Mouse (Mus musculus) erythroid progenitor cell, adult 5-6 weeks (primary cell): ENCODE data around the gene Numa1. TPM values are rescaled to one million over a fixed set of nuclear protein-coding genes. Genes with fewer than 3 reads are reported as not detected.
"Not testable (repeated sequence)": the region's sequence is repeated elsewhere in the genome, so short reads cannot be mapped to it uniquely, and the experiment has no call there.

Experiments used
- ATAC-seq: replicated peaks from 2 replicates; pipeline ENCODE4 v1.8.0; 2016; ENCODE audit warnings: moderate number of reproducible peaks, mild to moderate bottlenecking, moderate TSS enrichment, inconsistent platforms; ENCODE audit not compliant: poor library complexity, low FRiP score, severe bottlenecking
- total RNA-seq, 2 experiments: library from RNA; stranded (forward) in 1 of 2; stranded (reverse) in 1 of 2; fragments of 150-400 nt in 1 of 2; fragments of 186-747, 209-891 nt in 1 of 2; gene quantifications; 2 replicates each; pipeline versions ENCODE4 v1.2.3 to v1.2.4; 2015 to 2017; ENCODE audit warnings: low replicate concordance in 2 of 2

The Numa1 gene
- total RNA-seq, 2 experiments from 2014 or later, result 218 to 405 TPM

DNA sequence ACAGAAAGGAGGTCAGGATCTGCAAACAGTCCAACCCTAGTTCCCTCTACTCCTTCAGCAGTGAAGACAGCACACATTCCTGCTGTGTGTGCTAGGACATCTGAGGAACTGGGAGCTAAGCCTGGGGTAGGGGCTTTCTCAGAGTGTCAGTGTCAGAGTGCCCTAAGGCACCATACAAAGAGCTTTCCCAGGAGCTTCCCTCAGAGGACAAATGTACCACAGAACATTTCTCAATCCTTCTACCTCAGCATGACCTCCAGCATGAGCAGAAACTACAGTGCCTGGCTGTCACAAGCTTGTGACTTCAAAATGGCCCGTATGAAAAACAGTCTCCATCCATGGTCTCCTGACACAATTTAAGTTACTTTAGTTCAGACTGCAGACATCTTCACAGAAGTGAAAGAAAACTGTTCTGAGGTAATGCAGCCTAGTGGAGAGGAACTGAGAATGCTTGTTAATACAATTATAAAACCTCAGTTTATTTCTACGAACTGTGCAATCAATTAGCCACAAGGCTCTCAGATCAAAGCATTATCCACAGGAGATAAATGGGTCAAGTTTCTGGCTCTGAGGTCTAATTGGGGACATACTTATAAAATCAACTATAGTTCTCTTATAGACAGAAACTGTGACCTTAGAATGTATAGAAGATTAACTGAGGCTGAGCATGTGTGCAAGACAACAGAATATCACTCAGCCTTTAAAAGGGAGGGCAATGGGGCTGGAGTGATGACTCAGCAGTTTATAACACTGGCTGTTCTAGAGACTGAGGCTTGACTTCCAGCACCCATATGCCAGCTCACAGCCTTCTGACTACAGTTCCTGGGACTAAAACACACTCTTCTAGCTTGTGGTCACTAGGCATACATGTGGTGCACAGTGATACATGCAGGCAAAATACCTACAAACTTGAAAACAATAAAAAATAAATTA, 91.5 kb downstream of the Numa1 start:
- 0 out of 2 replicates have a peak, but pooled peaks have one; percentile 66 for ATAC-seq

DNA sequence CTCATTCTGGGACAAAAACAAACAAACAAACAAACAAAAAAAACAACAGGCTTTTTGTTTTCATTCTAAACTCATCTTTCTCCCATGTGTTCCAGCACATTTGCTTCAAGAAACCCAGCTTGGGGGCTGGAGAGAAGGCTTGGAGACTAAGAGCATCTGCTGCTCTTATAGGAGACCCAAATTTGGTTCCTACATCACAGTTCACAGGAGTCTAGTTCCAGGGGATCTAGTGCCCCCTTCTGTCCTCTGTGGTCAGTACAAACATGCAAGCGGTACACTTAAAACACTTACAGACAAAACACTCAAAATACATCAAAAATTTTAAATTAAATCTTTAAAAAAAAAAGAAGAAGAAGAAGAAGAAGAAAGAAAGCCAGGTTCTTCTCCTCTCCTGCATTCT, 101.0 kb downstream of the Numa1 start:
- ATAC-seq, result no peak

DNA sequence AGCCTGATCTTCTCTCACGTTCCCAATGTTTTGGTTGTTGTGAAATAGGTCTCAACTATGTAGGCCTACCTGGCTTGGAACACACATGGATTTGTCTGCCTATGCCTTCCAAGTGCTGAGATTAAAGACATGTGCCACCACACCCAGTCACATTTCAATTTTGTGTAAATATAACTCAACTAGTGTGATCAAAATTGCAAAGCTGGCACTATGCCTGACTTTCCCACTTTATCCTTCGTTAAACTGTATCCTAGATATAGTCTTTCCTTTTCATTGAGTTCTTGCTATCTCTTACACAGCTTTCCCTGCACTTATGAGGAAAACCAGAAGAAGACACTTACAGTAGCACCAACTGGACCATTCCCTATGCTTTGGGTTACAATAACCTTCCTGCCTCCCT, 101.6 kb downstream of the Numa1 start:
- no peak for ATAC-seq

DNA sequence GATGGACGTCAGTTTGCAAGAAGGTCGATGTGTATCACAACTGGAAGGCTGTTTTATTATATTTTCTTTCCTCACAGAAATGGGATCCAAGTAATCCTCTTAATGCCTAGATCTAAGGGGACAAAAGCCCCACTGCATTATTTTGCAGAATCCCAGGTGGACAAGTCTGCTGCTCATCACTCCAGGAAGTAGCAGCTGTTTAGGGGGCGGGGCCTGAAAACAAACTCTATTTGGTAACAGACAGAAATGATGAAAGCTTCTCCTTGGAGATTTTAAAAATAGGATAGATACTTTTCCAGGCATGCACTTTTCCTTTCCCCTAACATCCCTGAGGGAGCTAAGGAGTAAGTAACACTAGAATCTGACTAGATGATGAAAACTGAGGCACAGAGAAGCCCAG, 103.4 kb downstream of the Numa1 start:
- ATAC-seq, result no peak

DNA sequence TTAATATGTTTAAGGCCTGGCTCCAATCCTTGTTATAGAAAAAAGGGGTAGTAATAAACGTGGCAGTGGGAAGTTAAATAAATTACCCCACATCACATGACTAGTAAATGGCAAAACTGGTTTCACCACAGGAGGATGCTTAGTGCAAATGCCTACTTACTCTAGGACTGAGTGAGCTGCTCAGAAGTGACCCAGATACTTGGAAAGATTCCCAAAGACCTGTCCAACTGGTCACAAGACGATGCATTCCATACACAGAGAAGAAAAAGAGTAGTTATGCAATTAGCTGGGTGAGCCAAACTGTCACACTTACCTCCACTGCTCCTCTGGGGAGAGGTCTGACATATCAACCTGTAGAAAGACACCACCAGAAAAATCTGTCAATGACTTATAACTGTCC, 108.4 kb downstream of the Numa1 start:
- no peak for ATAC-seq

DNA sequence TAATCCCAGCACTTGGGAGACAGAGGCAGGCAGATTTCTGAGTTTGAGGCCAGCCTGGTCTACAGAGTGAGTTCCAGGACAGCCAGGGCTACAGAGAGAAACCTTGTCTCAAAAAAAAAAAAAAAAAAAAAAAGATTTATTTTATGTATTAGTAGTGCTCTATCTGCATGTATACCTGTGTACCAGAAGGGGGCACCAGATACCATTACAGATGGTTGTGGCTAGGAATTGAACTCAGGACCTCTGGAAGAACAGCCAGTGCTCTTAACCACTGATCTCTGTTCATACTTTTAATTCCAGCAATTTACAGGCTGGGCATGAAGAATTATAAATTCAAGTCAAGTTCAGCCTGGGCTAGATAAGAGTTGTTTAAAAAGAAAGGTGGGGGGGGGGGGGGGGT, 114.6 kb downstream of the Numa1 start:
- ATAC-seq, result not testable (repeated sequence)

DNA sequence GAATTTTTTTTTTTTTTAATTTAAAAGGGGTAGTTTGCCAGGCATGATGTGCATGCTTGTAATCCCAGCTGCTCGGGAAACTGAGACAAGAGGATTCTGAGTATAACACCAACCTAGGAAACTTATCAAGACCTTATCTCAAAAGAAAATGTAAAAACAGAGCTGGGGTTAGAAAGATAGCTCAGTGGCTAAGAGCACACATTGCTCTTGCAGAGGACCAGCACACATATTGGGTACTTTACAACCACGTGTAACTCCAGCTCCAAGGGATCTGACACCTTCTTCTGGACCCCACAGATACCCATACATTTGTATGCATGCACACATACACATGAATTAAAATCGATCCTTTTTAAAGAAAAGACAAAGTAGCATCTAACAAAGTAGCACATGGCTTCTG, 127.4 kb downstream of the Numa1 start:
- ATAC-seq, result no peak

DNA sequence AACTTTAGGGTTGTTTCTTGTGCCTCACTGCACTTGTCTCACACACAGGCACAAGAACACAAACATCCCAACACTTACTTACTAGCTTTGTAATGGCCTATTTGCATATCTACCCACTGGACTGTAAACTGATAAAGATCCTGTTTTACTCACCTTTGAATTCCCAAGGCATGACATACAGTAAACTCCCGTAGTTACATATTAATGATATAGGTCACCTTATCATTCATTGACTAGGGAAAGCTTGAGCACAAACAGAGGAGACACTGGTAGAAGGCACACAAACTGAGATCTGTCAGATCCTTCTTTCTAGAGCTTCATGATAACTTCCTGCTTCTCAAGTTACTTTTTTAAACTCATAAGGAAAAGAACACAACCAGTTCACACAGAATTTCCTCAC, 128.3 kb downstream of the Numa1 start:
- no peak for ATAC-seq

DNA sequence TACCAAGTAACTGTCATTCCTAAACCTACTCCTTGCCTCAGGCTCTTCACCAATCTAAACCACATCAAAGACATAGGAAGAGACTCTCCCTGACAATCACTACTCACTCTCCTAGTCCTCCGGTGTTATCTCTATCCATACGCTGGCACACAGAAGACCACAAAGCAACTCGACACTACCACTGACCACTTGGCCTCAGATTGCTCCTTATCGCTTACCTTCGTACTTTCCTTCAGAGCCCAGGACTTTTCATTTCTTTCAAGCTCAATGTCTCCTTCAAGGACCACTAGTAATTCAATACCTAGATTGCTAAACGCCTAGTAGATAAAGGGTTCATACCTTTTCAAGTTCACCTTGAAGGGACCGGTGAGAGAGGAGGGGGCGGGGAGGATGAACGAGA, 130.0 kb downstream of the Numa1 start:
- ATAC-seq, result no peak

Other genes starting within 250 kb of the Numa1 start
- not detected in 2 replicates for gene Phox2a, start 115.8 kb upstream of the Numa1 start, total RNA-seq (2015; ENCODE audit: low replicate concordance)
- not detected in 2 replicates for gene Phox2a, start 115.8 kb upstream of the Numa1 start, total RNA-seq (2017; ENCODE audit: low replicate concordance)
- gene Inppl1, start 95.9 kb upstream of the Numa1 start, total RNA-seq (2015; ENCODE audit: low replicate concordance), result 6.1 and 18.9 TPM in 2 replicates
- 0.68 and 2.2 TPM in 2 replicates for gene Inppl1, start 95.9 kb upstream of the Numa1 start, total RNA-seq (2017; ENCODE audit: low replicate concordance)
- 1.1 and 10.9 TPM in 2 replicates for gene Folr2, start 76.9 kb upstream of the Numa1 start, total RNA-seq (2015; ENCODE audit: low replicate concordance)
- gene Folr2, start 76.9 kb upstream of the Numa1 start, total RNA-seq (2017; ENCODE audit: low replicate concordance), result 2.3 TPM in 1 of 2 replicates, not detected in the other
- 51.9 and 60.8 TPM in 2 replicates for gene Anapc15, start 70.4 kb upstream of the Numa1 start, total RNA-seq (2015; ENCODE audit: low replicate concordance)
- 34.3 and 39.8 TPM in 2 replicates for gene Anapc15, start 70.4 kb upstream of the Numa1 start, total RNA-seq (2017; ENCODE audit: low replicate concordance)
- not detected in 2 replicates for gene Folr1, start 63.3 kb upstream of the Numa1 start, total RNA-seq (2015; ENCODE audit: low replicate concordance)
- gene Folr1, start 63.3 kb upstream of the Numa1 start, total RNA-seq (2017; ENCODE audit: low replicate concordance), result not detected in 2 replicates
- gene Lamtor1, start 28.2 kb upstream of the Numa1 start, total RNA-seq (2015; ENCODE audit: low replicate concordance), result 26.8 and 44.7 TPM in 2 replicates
- 19.9 and 28.5 TPM in 2 replicates for gene Lamtor1, start 28.2 kb upstream of the Numa1 start, total RNA-seq (2017; ENCODE audit: low replicate concordance)
- not detected in 2 replicates for gene Tomt, start 27.8 kb upstream of the Numa1 start, total RNA-seq (2015; ENCODE audit: low replicate concordance)
- not detected in 2 replicates for gene Tomt, start 27.8 kb upstream of the Numa1 start, total RNA-seq (2017; ENCODE audit: low replicate concordance)
- gene Lrrc51, start 216 bp upstream of the Numa1 start, total RNA-seq (2015; ENCODE audit: low replicate concordance), result 6.1 TPM in 1 of 2 replicates, not detected in the other
- 4.6 TPM in 1 of 2 replicates, not detected in the other for gene Lrrc51, start 216 bp upstream of the Numa1 start, total RNA-seq (2017; ENCODE audit: low replicate concordance)
- gene Il18bp, start 84.6 kb downstream of the Numa1 start, total RNA-seq (2015; ENCODE audit: low replicate concordance), result 10.1 and 23.5 TPM in 2 replicates
- gene Il18bp, start 84.6 kb downstream of the Numa1 start, total RNA-seq (2017; ENCODE audit: low replicate concordance), result 3.7 and 10.2 TPM in 2 replicates
- 5.0 and 16.2 TPM in 2 replicates for gene Rnf121, start 131.4 kb downstream of the Numa1 start, total RNA-seq (2015; ENCODE audit: low replicate concordance)
- 7.5 and 14.1 TPM in 2 replicates for gene Rnf121, start 131.4 kb downstream of the Numa1 start, total RNA-seq (2017; ENCODE audit: low replicate concordance)
- gene Xndc1, start 131.4 kb downstream of the Numa1 start, total RNA-seq (2015; ENCODE audit: low replicate concordance), result 22.7 and 23.1 TPM in 2 replicates
- 10.2 and 22.6 TPM in 2 replicates for gene Xndc1, start 131.4 kb downstream of the Numa1 start, total RNA-seq (2017; ENCODE audit: low replicate concordance)
- 1.3 TPM in 1 of 2 replicates, not detected in the other for gene Xntrpc, start 131.6 kb downstream of the Numa1 start, total RNA-seq (2015; ENCODE audit: low replicate concordance)
- 0.61 and 1.0 TPM in 2 replicates for gene Xntrpc, start 131.6 kb downstream of the Numa1 start, total RNA-seq (2017; ENCODE audit: low replicate concordance)
- 2.5 TPM in 1 of 2 replicates, not detected in the other for gene Trpc2, start 149.0 kb downstream of the Numa1 start, total RNA-seq (2015; ENCODE audit: low replicate concordance)
- gene Trpc2, start 149.0 kb downstream of the Numa1 start, total RNA-seq (2017; ENCODE audit: low replicate concordance), result 0.83 TPM in 1 of 2 replicates, not detected in the other
- not detected in 2 replicates for gene Art1, start 167.6 kb downstream of the Numa1 start, total RNA-seq (2015; ENCODE audit: low replicate concordance)
- not detected in 2 replicates for gene Art1, start 167.6 kb downstream of the Numa1 start, total RNA-seq (2017; ENCODE audit: low replicate concordance)
- not detected in 2 replicates for gene Art5, start 175.4 kb downstream of the Numa1 start, total RNA-seq (2015; ENCODE audit: low replicate concordance)
- not detected in 2 replicates for gene Art5, start 175.4 kb downstream of the Numa1 start, total RNA-seq (2017; ENCODE audit: low replicate concordance)
- gene Chrna10, start 182.7 kb downstream of the Numa1 start, total RNA-seq (2015; ENCODE audit: low replicate concordance), result not detected in 2 replicates
- not detected in 2 replicates for gene Chrna10, start 182.7 kb downstream of the Numa1 start, total RNA-seq (2017; ENCODE audit: low replicate concordance)